Mouse (Mus musculus): ENCODE results near the gene Aldh1a2. TPM values are rescaled to one million over a fixed set of nuclear protein-coding genes. Genes with fewer than 3 reads are reported as not detected.

Aldh1a2 gene
- total RNA-seq, 2 experiments from 2014 or later, result 0.11 TPM; not detected in 1

Other genes starting within 250 kb of the Aldh1a2 start
- gene Aqp9, start 47.1 kb upstream of the Aldh1a2 start, total RNA-seq (2015), result 12.4 and 15.5 TPM in 2 replicates
- 13.0 and 16.7 TPM in 2 replicates for gene Aqp9, start 47.1 kb upstream of the Aldh1a2 start, total RNA-seq (2017)